Comparison of ENCODE assay signal across 12 mouse cellular contexts in the genomic region with DNA sequence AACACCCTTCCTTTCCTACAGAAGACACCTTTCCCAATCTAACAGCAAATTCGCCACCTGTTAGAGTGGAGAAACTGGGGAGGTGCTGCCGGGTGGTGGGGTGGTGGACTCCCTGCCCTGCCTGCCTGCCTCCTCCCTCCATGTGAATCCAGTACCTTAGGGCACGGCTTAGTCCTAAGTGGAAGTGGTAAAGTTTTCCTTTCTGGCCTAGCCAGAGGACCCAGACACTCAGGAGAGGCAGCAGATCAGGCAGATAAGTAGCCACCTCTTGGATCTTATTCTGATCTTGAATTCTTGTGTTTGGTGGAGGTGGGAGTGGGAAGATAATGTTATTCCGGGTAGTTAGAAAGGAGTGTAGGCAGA. TPM values are rescaled to one million over a fixed set of nuclear protein-coding genes. Genes with fewer than 3 reads are reported as not detected.
DNase-seq lines count a peak whose midpoint lies in the region; ATAC-seq and TF ChIP-seq lines count a peak whose summit lies in the region.
"Had no signal": no experiment of that assay in that cellular context is flagged by ENCODE, and none has a peak within 500 bp of the region (broad histone marks: within the 10 kb centered on the region; RNA-seq: fewer than 3 reads in every experiment).

No protein-coding gene starts in this region.

- H3K4me3 ChIP-seq in heart, embryonic 14.5 days (ENCODE audit: control insufficient read depth in 1 of 2, insufficient read depth in 1 of 2, low read depth in 1 of 2, low read length in 2 of 2), result peak overlapping the region; percentile 4 to 27; a peak in 2 of 4 replicates
- peak overlapping the region; percentile 43 for H3K4me3 ChIP-seq in midbrain, embryonic 10.5 days
- H3K4me3 ChIP-seq in midbrain, embryonic 16.5 days (ENCODE audit: low read depth, low read length), result no peak overlapping the region
- peak overlapping the region; percentile 24 for H3K4me3 ChIP-seq in limb, embryonic 15.5 days
- H3K4me3 ChIP-seq in stomach, embryonic 16.5 days (replicated peaks; ENCODE audit: low read length), result 0 out of 2 replicates have a peak overlapping the region, but pooled peaks have one; percentile 1
- no peak overlapping the region for H3K4me3 ChIP-seq in cerebellum, adult 2 months (replicated peaks; ENCODE audit: insufficient read depth, low read depth, low read length)
- no peak overlapping the region for H3K4me3 ChIP-seq in gastrocnemius, adult 2 months

- H3K4me1 ChIP-seq in heart, embryonic 14.5 days (ENCODE audit: control insufficient read depth in 2 of 2, insufficient read depth in 2 of 2, low read length in 2 of 2), result peaks cover 0 to 6% of the 10 kb centered on the region in 2 experiments; a peak in 2 of 4 replicates
- H3K4me1 ChIP-seq in midbrain, embryonic 10.5 days, result peaks cover 28% of the 10 kb centered on the region
- peaks cover 6% of the 10 kb centered on the region; the same call in 1 of the 2 replicates for H3K4me1 ChIP-seq in midbrain, embryonic 16.5 days (ENCODE audit: control insufficient read depth, insufficient read depth, low read length)
- H3K4me1 ChIP-seq in limb, embryonic 15.5 days, result peaks cover 22% of the 10 kb centered on the region
- H3K4me1 ChIP-seq in stomach, embryonic 16.5 days (ENCODE audit: control insufficient read depth, insufficient read depth, low read length), result peaks cover 7% of the 10 kb centered on the region; the same call in 1 of the 2 replicates
- no peaks in the 10 kb centered on the region for H3K4me1 ChIP-seq in cerebellum, adult 2 months (ENCODE audit: control insufficient read depth, insufficient read depth, low read length)

- no peak for TF ChIP-seq CTCF in cerebellum, adult 2 months (IDR thresholded peaks at IDR 0.05; ENCODE audit: borderline replicate concordance, insufficient read depth, low read depth, low read length)
- TF ChIP-seq CTCF in gastrocnemius, adult 2 months (IDR thresholded peaks at IDR 0.05), result no peak

- peak overlapping the region; percentile 58 for H3K4me2 ChIP-seq in heart, embryonic 14.5 days (ENCODE audit: low read length)
- H3K4me2 ChIP-seq in midbrain, embryonic 16.5 days (ENCODE audit: low read length), result no peak overlapping the region; the same call in 1 of the 2 replicates
- peak overlapping the region; percentile 42; the same call in 1 of the 2 replicates for H3K4me2 ChIP-seq in limb, embryonic 15.5 days
- peak overlapping the region; percentile 54 for H3K4me2 ChIP-seq in stomach, embryonic 16.5 days (ENCODE audit: low read depth, low read length)

- no peak for DNase-seq in heart, postnatal 4 days
- DNase-seq in midbrain, embryonic 10.5 days (ENCODE audit: low spot score), result no peak
- no peak for DNase-seq in cerebellum, adult 2 months
- DNase-seq in gastrocnemius, adult 2 months, result no peak
- DNase-seq: cerebellum, postnatal 10 days; thymus, postnatal 14 days had no signal

- intact Hi-C loops in gastrocnemius, adult 2 months (cut with DNase I), result no loop called here

- no peak overlapping the region for H3K9ac ChIP-seq in heart, embryonic 14.5 days (ENCODE audit: low read length)
- no peak overlapping the region for H3K9ac ChIP-seq in midbrain, embryonic 16.5 days (ENCODE audit: low read depth, low read length)
- H3K9ac ChIP-seq in limb, embryonic 15.5 days, result no peak overlapping the region
- no peak overlapping the region for H3K9ac ChIP-seq in stomach, embryonic 16.5 days (ENCODE audit: low read length)

- 0% methylated on average over 4 of the region's 4 CpGs for WGBS in heart, embryonic 14.5 days
- 2% methylated on average over 4 of the region's 4 CpGs for whole genome bisulfite sequencing in midbrain, embryonic 10.5 days
- 2% methylated on average over 4 of the region's 4 CpGs for WGBS in midbrain, embryonic 16.5 days
- 12% methylated on average over 4 of the region's 4 CpGs for WGBS in limb, embryonic 15.5 days
- 5% methylated on average over 4 of the region's 4 CpGs for WGBS in stomach, embryonic 16.5 days
- WGBS in cerebellum, adult 2 months, result 1% methylated on average over 4 of the region's 4 CpGs

- no peak for TF ChIP-seq POLR2A in cerebellum, adult 2 months (IDR thresholded peaks at IDR 0.05; ENCODE audit: borderline replicate concordance, insufficient read depth, low read length)

- H3K9me3 ChIP-seq in heart, embryonic 14.5 days (ENCODE audit: control insufficient read depth, low read length), result no peaks in the 10 kb centered on the region
- H3K9me3 ChIP-seq in midbrain, embryonic 10.5 days (replicated peaks), result no peaks in the 10 kb centered on the region
- H3K9me3 ChIP-seq in midbrain, embryonic 16.5 days (replicated peaks; ENCODE audit: control insufficient read depth, low read length, poor library complexity, severe bottlenecking), result no peaks in the 10 kb centered on the region
- H3K9me3 ChIP-seq in limb, embryonic 15.5 days, result no peaks in the 10 kb centered on the region
- no peaks in the 10 kb centered on the region for H3K9me3 ChIP-seq in stomach, embryonic 16.5 days (replicated peaks; ENCODE audit: control insufficient read depth, low read length)

- no peaks in the 10 kb centered on the region for H3K36me3 ChIP-seq in heart, embryonic 14.5 days (ENCODE audit: control insufficient read depth, insufficient read depth, low read length)
- H3K36me3 ChIP-seq in midbrain, embryonic 10.5 days, result no peaks in the 10 kb centered on the region
- no peaks in the 10 kb centered on the region for H3K36me3 ChIP-seq in midbrain, embryonic 16.5 days (ENCODE audit: control insufficient read depth, insufficient read depth, low read length)
- H3K36me3 ChIP-seq in limb, embryonic 15.5 days, result no peaks in the 10 kb centered on the region
- no peaks in the 10 kb centered on the region for H3K36me3 ChIP-seq in stomach, embryonic 16.5 days (ENCODE audit: control insufficient read depth, insufficient read depth, low read length)

- H3K27ac ChIP-seq in heart, embryonic 14.5 days (replicated peaks in 1 of 2; ENCODE audit: control insufficient read depth in 1 of 2, insufficient read depth in 1 of 2, low read depth in 2 of 2, low read length in 2 of 2), result no peak overlapping the region
- no peak overlapping the region for H3K27ac ChIP-seq in midbrain, embryonic 10.5 days (replicated peaks)
- no peak overlapping the region for H3K27ac ChIP-seq in midbrain, embryonic 16.5 days (ENCODE audit: low read length)
- H3K27ac ChIP-seq in limb, embryonic 15.5 days, result no peak overlapping the region
- H3K27ac ChIP-seq in stomach, embryonic 16.5 days (ENCODE audit: low read length), result no peak overlapping the region
- H3K27ac ChIP-seq in cerebellum, adult 2 months (ENCODE audit: insufficient read depth, low read length), result no peak overlapping the region
- H3K27ac ChIP-seq in gastrocnemius, adult 2 months, result no peak overlapping the region

- peaks cover 96% of the 10 kb centered on the region for H3K27me3 ChIP-seq in heart, embryonic 14.5 days (ENCODE audit: control insufficient read depth, insufficient read depth, low read length)
- H3K27me3 ChIP-seq in midbrain, embryonic 10.5 days (ENCODE audit: low read depth, poor library complexity, severe bottlenecking), result peaks cover 100% of the 10 kb centered on the region
- peaks cover 85% of the 10 kb centered on the region for H3K27me3 ChIP-seq in midbrain, embryonic 16.5 days (ENCODE audit: control insufficient read depth, insufficient read depth, low read depth, low read length)
- H3K27me3 ChIP-seq in limb, embryonic 15.5 days, result peaks cover 91% of the 10 kb centered on the region
- H3K27me3 ChIP-seq in stomach, embryonic 16.5 days (ENCODE audit: control insufficient read depth, insufficient read depth, low read length), result peaks cover 78% of the 10 kb centered on the region
- H3K27me3 ChIP-seq in cerebellum, adult 2 months (ENCODE audit: control insufficient read depth, insufficient read depth, low read length), result peaks cover 5% of the 10 kb centered on the region; the same call in 1 of the 2 replicates

- ATAC-seq in heart, embryonic 14.5 days (ENCODE audit: insufficient number of reproducible peaks, insufficient read depth, low FRiP score, low read depth), result no peak; the same call in 1 of the 2 replicates
- ATAC-seq in midbrain, embryonic 16.5 days, result no peak
- ATAC-seq in limb, embryonic 15.5 days (ENCODE audit: insufficient number of reproducible peaks, low FRiP score, low TSS enrichment, low read depth), result no peak
- peak; percentile 48 for ATAC-seq in stomach, embryonic 16.5 days (ENCODE audit: insufficient read depth, low FRiP score)

RNA-seq across cellular contexts. Expression of gene Cdx2, which starts 7.1 kb away (rescaled TPM):
- not detected in 2 replicates for polyA plus RNA-seq in heart, embryonic 14.5 days (2014; fragmentation: Nextera tagmentation; extraction: Ambion mirVana)
- total RNA-seq in heart, postnatal 4 days (2021), result not detected
- not detected in 2 replicates for polyA plus RNA-seq in midbrain, embryonic 10.5 days (2016; fragmentation: Nextera tagmentation; extraction: Ambion mirVana)
- polyA plus RNA-seq in midbrain, embryonic 16.5 days (2015; fragmentation: Nextera tagmentation; extraction: Ambion mirVana), result not detected in 2 replicates
- not detected in 2 replicates for polyA plus RNA-seq in limb, embryonic 15.5 days (2015; fragmentation: Nextera tagmentation; extraction: Ambion mirVana)
- 2.5 and 3.4 TPM in 2 replicates for polyA plus RNA-seq in stomach, embryonic 16.5 days (2015; fragmentation: Nextera tagmentation; extraction: Ambion mirVana)
- not detected in 2 replicates for polyA plus RNA-seq in cerebellum, adult 2 months (2012; rRNA removed)
- not detected for total RNA-seq in gastrocnemius, adult 2 months (2021)
- total RNA-seq: adrenal gland, adult 18-20 months; gastrocnemius, adult 18-20 months had no signal

RNA-seq across cellular contexts. Expression of gene Urad, which starts 22.3 kb away (rescaled TPM):
- not detected in 2 replicates for polyA plus RNA-seq in heart, embryonic 14.5 days (2014; fragmentation: Nextera tagmentation; extraction: Ambion mirVana)
- not detected for total RNA-seq in heart, postnatal 4 days (2021)
- polyA plus RNA-seq in midbrain, embryonic 10.5 days (2016; fragmentation: Nextera tagmentation; extraction: Ambion mirVana), result not detected in 2 replicates
- not detected in 2 replicates for polyA plus RNA-seq in midbrain, embryonic 16.5 days (2015; fragmentation: Nextera tagmentation; extraction: Ambion mirVana)
- not detected in 2 replicates for polyA plus RNA-seq in limb, embryonic 15.5 days (2015; fragmentation: Nextera tagmentation; extraction: Ambion mirVana)
- 0.31 TPM in 1 of 2 replicates, not detected in the other for polyA plus RNA-seq in stomach, embryonic 16.5 days (2015; fragmentation: Nextera tagmentation; extraction: Ambion mirVana)
- polyA plus RNA-seq in cerebellum, adult 2 months (2012; rRNA removed), result not detected in 2 replicates
- not detected for total RNA-seq in gastrocnemius, adult 2 months (2021)
- total RNA-seq: gastrocnemius, adult 18-20 months had no signal

RNA-seq across cellular contexts. Expression of gene Pdx1, which starts 30.2 kb away (rescaled TPM):
- not detected in 2 replicates for polyA plus RNA-seq in heart, embryonic 14.5 days (2014; fragmentation: Nextera tagmentation; extraction: Ambion mirVana)
- total RNA-seq in heart, postnatal 4 days (2021), result not detected
- polyA plus RNA-seq in midbrain, embryonic 10.5 days (2016; fragmentation: Nextera tagmentation; extraction: Ambion mirVana), result not detected in 2 replicates
- not detected in 2 replicates for polyA plus RNA-seq in midbrain, embryonic 16.5 days (2015; fragmentation: Nextera tagmentation; extraction: Ambion mirVana)
- not detected in 2 replicates for polyA plus RNA-seq in limb, embryonic 15.5 days (2015; fragmentation: Nextera tagmentation; extraction: Ambion mirVana)
- polyA plus RNA-seq in stomach, embryonic 16.5 days (2015; fragmentation: Nextera tagmentation; extraction: Ambion mirVana), result 7.5 and 8.1 TPM in 2 replicates
- not detected in 2 replicates for polyA plus RNA-seq in cerebellum, adult 2 months (2012; rRNA removed)
- total RNA-seq in gastrocnemius, adult 2 months (2021), result not detected
- total RNA-seq: adrenal gland, adult 18-20 months; gastrocnemius, adult 18-20 months had no signal

Comparison
In these comparisons a context has a peak if more than half of its experiments do, and no peak if none do; other contexts are left out.
1. H3K4me3 ChIP-seq: peak in heart, embryonic 14.5 days (2 of 2), midbrain, embryonic 10.5 days (single experiment), limb, embryonic 15.5 days (single experiment) and stomach, embryonic 16.5 days (single experiment); none in midbrain, embryonic 16.5 days (single experiment), cerebellum, adult 2 months (single experiment) and gastrocnemius, adult 2 months (single experiment).